Mouse (Mus musculus): ENCODE results near the gene St8sia1. TPM values are rescaled to one million over a fixed set of nuclear protein-coding genes. Genes with fewer than 3 reads are reported as not detected.

Gene St8sia1
- polyA plus RNA-seq, 1 experiment from 2014 or later = 1.6 TPM

GRCm38 (mm10) chr6:142810239-142810638 is 154.0 kb downstream of the St8sia1 start:
- Histone ChIP-seq H3K27ac (replicated peaks) (no peak overlapping the region), H3K4me1 (0 out of 2 replicates have a peak, but pooled peaks cover 5% of the 10 kb centered on the region), H3K4me3 (no peak overlapping the region), H3K36me3 (replicated peaks) (no peaks in the 10 kb centered on the region), H3K9me3 (no peaks in the 10 kb centered on the region), H3K27me3 (replicated peaks; ENCODE audit: low read depth, poor library complexity, severe bottlenecking) (peaks cover 15% of the 10 kb centered on the region)
- DNase-seq (ENCODE audit: low spot score) = no peak
- WGBS = 61% methylated on average over 6 of the region's 6 CpGs

DNA sequence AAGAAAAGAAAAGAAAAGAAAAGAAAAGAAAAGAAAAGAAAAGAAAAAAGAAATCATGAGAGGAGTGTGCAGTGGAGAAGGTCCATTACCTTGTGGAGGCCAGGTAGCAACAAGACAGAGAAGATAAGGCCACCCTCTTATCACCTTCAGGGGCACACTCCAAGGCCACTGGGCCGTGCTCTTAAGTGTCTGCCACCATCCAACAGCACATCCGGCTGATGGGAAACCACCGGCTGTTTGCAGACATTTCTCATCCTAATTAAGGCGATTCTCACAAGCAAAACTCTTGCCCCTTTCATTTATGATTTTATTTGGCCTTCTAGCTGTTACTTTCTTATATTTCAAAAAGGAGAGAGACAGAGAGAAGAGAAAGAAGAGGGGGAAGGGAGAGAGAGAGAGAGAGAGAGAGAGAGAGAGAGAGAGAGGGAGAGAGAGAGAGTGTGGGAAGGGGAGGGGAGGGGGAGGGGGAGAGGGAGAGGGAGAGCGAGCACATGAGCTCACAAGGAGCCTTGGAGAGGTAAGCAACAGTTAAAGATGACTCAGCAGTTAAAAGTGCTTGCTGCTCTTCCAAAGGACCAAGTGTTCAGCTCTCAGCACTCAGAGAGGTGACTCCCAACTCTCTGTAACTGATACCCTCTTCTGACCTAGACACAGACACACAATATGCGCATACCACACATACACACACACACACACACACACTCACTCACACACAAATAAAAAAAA is 154.7 kb downstream of the St8sia1 start:
- no peaks in the 10 kb centered on the region for H3K36me3 ChIP-seq (replicated peaks)
- WGBS = 44% methylated on average over 6 of the region's 6 CpGs
- peaks cover 15% of the 10 kb centered on the region for H3K27me3 ChIP-seq (replicated peaks; ENCODE audit: low read depth, poor library complexity, severe bottlenecking)
- no peaks in the 10 kb centered on the region for H3K9me3 ChIP-seq
- no peak overlapping the region for H3K4me3 ChIP-seq
- 0 out of 2 replicates have a peak, but pooled peaks cover 2% of the 10 kb centered on the region for H3K4me1 ChIP-seq
- no peak overlapping the region for H3K27ac ChIP-seq (replicated peaks)
- DNase-seq (ENCODE audit: low spot score) = no peak

DNA sequence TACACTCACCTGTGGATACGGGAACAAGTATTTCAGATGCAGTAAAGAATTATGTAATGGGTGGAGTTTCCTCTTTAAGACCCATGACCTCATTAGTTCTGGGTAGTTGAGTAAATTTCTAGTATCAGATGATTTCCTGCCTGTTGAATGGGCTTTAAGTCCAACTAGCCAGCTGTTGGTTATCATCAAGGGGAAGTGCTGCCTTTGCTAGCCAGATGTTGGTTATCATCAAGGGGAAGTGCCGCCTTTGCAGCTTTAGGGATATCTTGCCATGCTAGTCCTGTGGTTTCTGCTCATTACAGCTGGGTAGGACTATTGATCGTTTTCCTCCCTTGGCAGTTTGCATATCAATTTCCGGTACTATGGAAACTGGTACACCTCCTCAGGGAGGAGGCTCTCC is 157.9 kb downstream of the St8sia1 start:
- Histone ChIP-seq H3K27me3 (replicated peaks; ENCODE audit: low read depth, poor library complexity, severe bottlenecking) (peaks cover 9% of the 10 kb centered on the region; the same call in 1 of the 2 replicates), H3K4me1 (peaks cover 19% of the 10 kb centered on the region), H3K9me3 (no peaks in the 10 kb centered on the region), H3K27ac (replicated peaks) (no peak overlapping the region), H3K36me3 (replicated peaks) (no peaks in the 10 kb centered on the region), H3K4me3 (no peak overlapping the region)
- no peak for DNase-seq (ENCODE audit: low spot score)
- 78% methylated on average over 4 of the region's 4 CpGs for WGBS

DNA sequence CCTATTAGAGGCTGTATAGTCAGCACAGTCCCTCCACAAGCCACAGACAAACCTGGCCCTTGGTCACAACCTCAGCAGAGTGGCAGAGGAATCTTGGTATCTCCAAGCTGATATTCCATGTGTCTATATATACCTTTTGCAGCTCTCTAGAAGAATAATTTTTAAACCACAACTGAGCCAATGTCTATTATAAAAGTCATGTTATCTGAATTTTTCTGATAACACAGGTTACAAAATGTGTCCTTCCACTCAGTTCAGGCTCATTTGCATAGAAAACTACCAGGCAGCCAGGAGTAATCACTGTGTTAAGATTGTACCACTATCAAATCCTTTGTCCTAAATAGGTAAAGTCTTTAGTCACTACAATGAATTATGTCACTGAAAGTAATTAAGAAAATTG is 159.8 kb downstream of the St8sia1 start, which contains the start of gene Sult6b2:
Sult6b2 (minus strand) TSS at position 101 of the 400 bp plus-strand sequence.
- no peak for DNase-seq (ENCODE audit: low spot score)
- no peak within 1 kb of the TSS for H3K4me3 ChIP-seq

GRCm38 (mm10) chr6:142802617-142803525 is 161.4 kb downstream of the St8sia1 start:
- Histone ChIP-seq H3K27me3 (replicated peaks; ENCODE audit: low read depth, poor library complexity, severe bottlenecking) (peaks cover 8% of the 10 kb centered on the region; the same call in 1 of the 2 replicates), H3K27ac (replicated peaks) (peak overlapping the region; percentile 51), H3K36me3 (replicated peaks) (no peaks in the 10 kb centered on the region), H3K9me3 (no peaks in the 10 kb centered on the region), H3K4me3 (no peak overlapping the region), H3K4me1 (peaks cover 20% of the 10 kb centered on the region)
- peak; percentile 50 for DNase-seq (ENCODE audit: low spot score)
- 39% methylated on average over 11 of the region's 11 CpGs for WGBS

More for the DNA sequence above, 159.8 kb downstream of the St8sia1 start, which contains the start of gene Sult6b2:
- Histone ChIP-seq H3K4me1 (peaks cover 20% of the 10 kb centered on the region), H3K36me3 (replicated peaks) (no peaks in the 10 kb centered on the region), H3K9me3 (no peaks in the 10 kb centered on the region), H3K27me3 (replicated peaks; ENCODE audit: low read depth, poor library complexity, severe bottlenecking) (peaks cover 8% of the 10 kb centered on the region; the same call in 1 of the 2 replicates), H3K27ac (replicated peaks) (no peak within 1 kb of the TSS)

DNA sequence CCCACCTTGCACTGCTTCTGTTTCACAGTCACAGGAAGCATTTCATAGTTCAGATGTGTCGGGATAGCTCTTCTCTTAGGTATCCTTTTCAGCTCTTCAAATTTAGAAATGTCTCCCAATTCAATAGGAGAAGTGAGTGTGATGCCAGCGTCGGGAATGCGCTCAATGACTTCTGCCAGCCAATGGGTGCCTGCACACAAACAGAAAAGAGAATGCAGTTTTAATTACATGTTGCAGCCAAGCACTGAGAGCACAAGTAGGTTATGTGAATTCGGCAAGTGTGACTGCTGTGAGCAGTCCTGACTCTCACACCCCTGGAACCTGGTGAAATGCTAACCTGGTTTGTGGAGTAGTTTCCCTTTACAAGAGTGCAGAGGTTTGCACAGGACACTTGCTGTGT is 162.6 kb downstream of the St8sia1 start:
- 79% methylated on average over 5 of the region's 5 CpGs for WGBS
- no peak for DNase-seq (ENCODE audit: low spot score)

GRCm38 (mm10) chr6:142799704-142800374 is 164.4 kb downstream of the St8sia1 start:
- Histone ChIP-seq H3K4me1 (peaks cover 20% of the 10 kb centered on the region), H3K27ac (replicated peaks) (no peak overlapping the region), H3K36me3 (replicated peaks) (no peaks in the 10 kb centered on the region), H3K9me3 (no peaks in the 10 kb centered on the region), H3K27me3 (replicated peaks; ENCODE audit: low read depth, poor library complexity, severe bottlenecking) (peaks cover 8% of the 10 kb centered on the region; the same call in 1 of the 2 replicates), H3K4me3 (no peak overlapping the region)
- DNase-seq (ENCODE audit: low spot score) = no peak
- 73% methylated on average over 7 of the region's 7 CpGs for WGBS

More for the DNA sequence above, 162.6 kb downstream of the St8sia1 start:
- Histone ChIP-seq H3K4me3 (no peak overlapping the region), H3K27ac (replicated peaks) (no peak overlapping the region; the same call in 1 of the 2 replicates), H3K36me3 (replicated peaks) (no peaks in the 10 kb centered on the region), H3K9me3 (no peaks in the 10 kb centered on the region), H3K4me1 (peaks cover 20% of the 10 kb centered on the region), H3K27me3 (replicated peaks; ENCODE audit: low read depth, poor library complexity, severe bottlenecking) (peaks cover 8% of the 10 kb centered on the region; the same call in 1 of the 2 replicates)

DNA sequence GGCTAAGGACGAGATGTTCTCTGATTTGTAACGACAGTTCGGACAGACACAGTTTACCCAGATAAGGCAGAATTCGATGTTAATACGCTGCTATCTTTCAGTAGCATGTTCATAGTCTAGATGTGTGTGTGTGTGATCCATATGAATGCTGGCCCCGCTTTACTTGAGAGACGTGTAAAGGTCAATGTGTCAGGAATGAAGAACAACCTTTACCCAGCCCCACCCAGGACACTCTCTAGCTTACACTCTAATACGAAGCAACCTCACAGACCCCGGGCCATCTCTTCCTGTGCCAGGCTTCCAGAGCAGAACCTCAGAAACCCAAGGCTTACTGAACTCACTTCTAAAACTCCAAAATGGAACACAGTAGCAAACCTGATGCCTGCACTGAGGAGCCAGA is 165.4 kb downstream of the St8sia1 start:
- no peaks in the 10 kb centered on the region for H3K9me3 ChIP-seq
- WGBS = 86% methylated on average over 9 of the region's 9 CpGs
- peaks cover 20% of the 10 kb centered on the region for H3K4me1 ChIP-seq
- peaks cover 8% of the 10 kb centered on the region; the same call in 1 of the 2 replicates for H3K27me3 ChIP-seq (replicated peaks; ENCODE audit: low read depth, poor library complexity, severe bottlenecking)
- H3K27ac ChIP-seq (replicated peaks) = no peak overlapping the region
- DNase-seq (ENCODE audit: low spot score) = no peak
- no peaks in the 10 kb centered on the region for H3K36me3 ChIP-seq (replicated peaks)
- no peak overlapping the region for H3K4me3 ChIP-seq

GRCm38 (mm10) chr6:142797996-142798395 is 166.3 kb downstream of the St8sia1 start:
- no peak for DNase-seq (ENCODE audit: low spot score)
- no peaks in the 10 kb centered on the region for H3K36me3 ChIP-seq (replicated peaks)
- H3K27me3 ChIP-seq (replicated peaks; ENCODE audit: low read depth, poor library complexity, severe bottlenecking) = peaks cover 12% of the 10 kb centered on the region; the same call in 1 of the 2 replicates
- H3K4me1 ChIP-seq = peaks cover 25% of the 10 kb centered on the region
- no peak overlapping the region for H3K4me3 ChIP-seq
- WGBS = 75% methylated on average over 1 of the region's 1 CpGs
- H3K9me3 ChIP-seq = no peaks in the 10 kb centered on the region
- H3K27ac ChIP-seq (replicated peaks) = no peak overlapping the region

DNA sequence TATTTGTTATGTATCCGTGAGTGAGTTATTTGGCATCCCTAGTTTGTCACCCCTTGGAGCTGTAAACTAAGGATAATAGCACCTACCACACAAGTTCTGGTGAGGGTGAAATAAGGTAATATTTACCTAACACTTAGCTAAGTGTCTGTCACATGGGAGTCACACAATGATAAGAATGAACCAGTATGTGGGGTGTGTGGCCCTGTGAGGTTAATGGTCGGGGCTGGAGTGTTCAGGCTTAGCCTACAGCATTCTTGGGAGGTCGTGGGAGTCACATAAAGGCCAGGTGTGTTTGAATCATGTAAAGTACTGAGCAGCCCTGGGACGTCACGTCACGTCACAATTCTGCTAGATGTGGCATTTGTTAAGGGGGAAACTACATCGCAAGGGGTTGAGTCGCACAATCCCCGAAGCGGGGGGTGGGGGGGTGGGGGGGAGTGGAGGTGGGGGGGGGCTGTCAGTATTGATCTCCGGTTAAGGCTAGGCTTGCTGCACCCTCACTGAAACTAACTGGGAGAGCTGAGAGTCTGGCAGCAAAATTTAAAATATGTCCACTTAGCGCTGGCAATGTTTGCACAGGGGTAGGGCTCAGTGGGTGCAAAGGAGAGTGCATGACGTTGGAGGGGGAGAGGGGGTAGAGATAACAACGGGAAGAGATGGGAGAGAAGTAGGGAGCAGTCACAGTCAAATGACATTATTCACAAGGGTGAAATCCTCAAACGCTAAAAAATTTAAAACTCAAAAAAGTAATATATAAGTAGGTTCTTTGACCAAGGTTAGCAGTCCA is 168.4 kb downstream of the St8sia1 start:
- WGBS = 81% methylated on average over 15 of the region's 15 CpGs
- H3K27ac ChIP-seq (replicated peaks) = no peak overlapping the region
- H3K9me3 ChIP-seq = no peaks in the 10 kb centered on the region
- no peak overlapping the region for H3K4me3 ChIP-seq
- no peak for DNase-seq (ENCODE audit: low spot score)
- 0 out of 2 replicates have a peak, but pooled peaks cover 5% of the 10 kb centered on the region for H3K27me3 ChIP-seq (replicated peaks; ENCODE audit: low read depth, poor library complexity, severe bottlenecking)
- H3K36me3 ChIP-seq (replicated peaks) = no peaks in the 10 kb centered on the region
- peaks cover 16% of the 10 kb centered on the region for H3K4me1 ChIP-seq

DNA sequence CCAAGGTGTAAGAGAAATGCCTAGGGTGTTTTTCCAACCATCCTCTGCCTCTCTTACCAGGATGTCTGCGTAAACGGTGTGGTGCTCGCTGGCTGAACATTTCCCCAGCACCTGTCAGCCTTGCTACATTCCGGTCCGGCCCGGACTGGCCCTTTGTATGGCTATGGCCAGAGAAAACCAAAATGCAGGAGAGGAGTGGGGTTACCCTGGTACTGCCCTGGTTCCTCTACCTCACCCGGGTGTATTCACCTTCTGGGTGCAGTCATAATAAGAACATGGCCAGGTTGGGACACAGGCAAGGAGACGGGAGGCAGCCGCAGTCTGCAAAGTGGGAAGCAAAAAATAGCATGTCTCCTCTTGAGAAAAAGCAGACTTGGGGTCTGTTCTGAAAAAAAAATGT is 169.2 kb downstream of the St8sia1 start:
- peaks cover 16% of the 10 kb centered on the region for H3K4me1 ChIP-seq
- no peak for DNase-seq (ENCODE audit: low spot score)
- H3K27ac ChIP-seq (replicated peaks) = no peak overlapping the region
- H3K9me3 ChIP-seq = no peaks in the 10 kb centered on the region
- H3K27me3 ChIP-seq (replicated peaks; ENCODE audit: low read depth, poor library complexity, severe bottlenecking) = 0 out of 2 replicates have a peak, but pooled peaks cover 5% of the 10 kb centered on the region
- no peak overlapping the region for H3K4me3 ChIP-seq
- H3K36me3 ChIP-seq (replicated peaks) = no peaks in the 10 kb centered on the region
- WGBS = 91% methylated on average over 9 of the region's 9 CpGs

All from embryonic facial prominence, embryonic 10.5 days (tissue).